Mouse (Mus musculus) midbrain, embryonic 13.5 days (tissue): ENCODE measurements around the gene Pmepa1. TPM values are rescaled to one million over a fixed set of nuclear protein-coding genes. Genes with fewer than 3 reads are reported as not detected.

Experiments used
- ATAC-seq: fragments of 200-750 bp; cut with Nextera tagmentation; 2 replicates; pipeline ENCODE4 v1.8.0; 2017; ENCODE audit warnings: mild to moderate bottlenecking, moderate TSS enrichment, moderate library complexity
- H3K27ac ChIP-seq: fragments of 300-500 bp; sonication (generic); 2 replicates; pipeline ENCODE4 v1.5.1; 2015; ENCODE audit warnings: inconsistent platforms, mild to moderate bottlenecking, moderate library complexity
- H3K27me3 ChIP-seq: fragments of 300-500 bp; sonication (generic); 2 replicates; pipeline ENCODE4 v1.6.1; 2015; ENCODE audit warnings: mild to moderate bottlenecking, inconsistent platforms
- H3K36me3 ChIP-seq: fragments of 300-500 bp; sonication (generic); 2 replicates; pipeline ENCODE4 v1.6.1; 2015; ENCODE audit warnings: mild to moderate bottlenecking, inconsistent platforms
- H3K4me1 ChIP-seq: fragments of 300-500 bp; sonication (generic); replicated peaks from 2 replicates; pipeline ENCODE4 v1.6.1; 2015; ENCODE audit warnings: inconsistent platforms
- H3K4me2 ChIP-seq: fragments of 300-500 bp; sonication (generic); replicated peaks from 2 replicates; pipeline ENCODE4 v1.6.1; 2015; ENCODE audit warnings: moderate library complexity, mild to moderate bottlenecking, inconsistent platforms
- H3K4me3 ChIP-seq: fragments of 300-500 bp; sonication (generic); replicated peaks from 2 replicates; pipeline ENCODE4 v1.5.1; 2015; ENCODE audit warnings: mild to moderate bottlenecking, inconsistent platforms
- H3K9ac ChIP-seq: fragments of 300-500 bp; sonication (generic); replicated peaks from 2 replicates; pipeline ENCODE4 v1.6.1; 2015; ENCODE audit warnings: mild to moderate bottlenecking, inconsistent platforms
- H3K9me3 ChIP-seq: fragments of 300-500 bp; sonication (generic); 2 replicates; pipeline ENCODE4 v1.6.1; 2016; ENCODE audit warnings: mild to moderate bottlenecking, inconsistent platforms
- WGBS: fragments of 180-500 bp; shearing (Covaris S2); methylation state at CpG from one replicate; pipeline ENCODE4 v1.1.7; 2015; 5-methylcytosine and 5-hydroxymethylcytosine counted together
- polyA plus RNA-seq: library from polyadenylated mRNA; unstranded; fragments of >200 nt; fragmentation: Nextera tagmentation; extraction: Ambion mirVana; gene quantifications from 2 replicates; pipeline ENCODE4 v1.2.1, GENCODE M21; 2015

The Pmepa1 gene
- polyA plus RNA-seq, 1 experiment from 2014 or later: 4.7 TPM

DNA sequence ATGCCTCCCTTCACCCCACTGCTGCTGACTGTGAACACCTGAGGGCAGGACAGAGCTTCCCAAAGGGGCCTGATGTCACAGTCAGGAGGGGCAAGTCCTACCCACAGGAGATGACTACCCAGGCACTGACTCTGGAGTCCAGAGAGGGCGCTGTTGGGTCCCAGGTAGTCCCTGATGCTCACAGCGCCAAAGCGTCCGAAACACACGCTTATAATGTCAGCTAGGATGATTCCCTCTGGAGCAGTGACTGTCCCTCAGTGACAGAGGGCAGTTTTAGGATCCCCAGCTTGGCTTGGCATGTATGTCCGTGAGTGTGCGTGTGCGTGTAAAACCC is 43.6 kb downstream of the Pmepa1 start:
- Histone ChIP-seq H3K36me3 (peaks cover 45% of the 10 kb centered on the region), H3K4me1 (peaks cover 64% of the 10 kb centered on the region), H3K4me3 (no peak overlapping the region), H3K27ac (no peak overlapping the region), H3K4me2 (no peak overlapping the region), H3K9ac (no peak overlapping the region), H3K9me3 (no peaks in the 10 kb centered on the region), H3K27me3 (no peaks in the 10 kb centered on the region)
- ATAC-seq: no peak
- 80% methylated on average over 8 of the region's 8 CpGs for WGBS

DNA sequence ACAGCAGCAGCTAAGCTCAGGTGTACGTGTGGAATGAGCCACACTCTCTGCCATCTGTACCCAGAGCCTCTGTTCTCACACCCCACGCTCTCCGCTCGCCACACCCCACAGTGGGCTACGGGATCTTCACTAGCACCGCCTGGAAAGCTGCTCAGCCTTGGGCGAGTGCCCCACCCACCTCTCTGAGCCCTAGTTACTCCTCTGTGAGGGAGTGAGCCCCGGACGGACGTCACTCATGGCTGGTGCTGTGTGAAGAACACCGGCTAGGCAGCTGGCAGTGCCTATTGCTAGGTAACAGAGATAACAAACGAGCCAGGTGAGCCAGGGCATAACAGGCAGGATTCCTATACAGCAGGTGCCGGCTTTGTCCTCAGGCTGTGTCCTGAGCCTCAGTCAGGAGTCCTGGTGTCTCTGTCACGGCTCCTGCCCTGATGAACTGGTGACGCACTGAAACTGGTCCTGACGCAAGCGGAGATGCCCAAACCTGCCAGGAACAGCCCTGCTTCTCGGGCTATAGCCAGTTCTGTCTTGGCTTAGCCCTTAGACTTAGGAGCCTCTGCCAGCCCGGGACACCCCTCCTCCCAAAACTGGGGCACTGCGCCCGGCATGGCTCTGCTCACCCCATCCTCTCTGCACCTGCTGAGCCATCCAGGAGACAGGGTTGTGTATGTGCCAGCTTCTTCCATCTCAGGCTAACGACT is 44.1 kb downstream of the Pmepa1 start:
- no peaks in the 10 kb centered on the region for H3K9me3 ChIP-seq
- no peak for ATAC-seq
- no peaks in the 10 kb centered on the region for H3K27me3 ChIP-seq
- H3K27ac ChIP-seq: no peak overlapping the region
- peaks cover 59% of the 10 kb centered on the region for H3K4me1 ChIP-seq
- no peak overlapping the region for H3K4me3 ChIP-seq
- H3K9ac ChIP-seq: no peak overlapping the region
- 81% methylated on average over 22 of the region's 22 CpGs for WGBS
- no peak overlapping the region for H3K4me2 ChIP-seq
- peaks cover 48% of the 10 kb centered on the region for H3K36me3 ChIP-seq

DNA sequence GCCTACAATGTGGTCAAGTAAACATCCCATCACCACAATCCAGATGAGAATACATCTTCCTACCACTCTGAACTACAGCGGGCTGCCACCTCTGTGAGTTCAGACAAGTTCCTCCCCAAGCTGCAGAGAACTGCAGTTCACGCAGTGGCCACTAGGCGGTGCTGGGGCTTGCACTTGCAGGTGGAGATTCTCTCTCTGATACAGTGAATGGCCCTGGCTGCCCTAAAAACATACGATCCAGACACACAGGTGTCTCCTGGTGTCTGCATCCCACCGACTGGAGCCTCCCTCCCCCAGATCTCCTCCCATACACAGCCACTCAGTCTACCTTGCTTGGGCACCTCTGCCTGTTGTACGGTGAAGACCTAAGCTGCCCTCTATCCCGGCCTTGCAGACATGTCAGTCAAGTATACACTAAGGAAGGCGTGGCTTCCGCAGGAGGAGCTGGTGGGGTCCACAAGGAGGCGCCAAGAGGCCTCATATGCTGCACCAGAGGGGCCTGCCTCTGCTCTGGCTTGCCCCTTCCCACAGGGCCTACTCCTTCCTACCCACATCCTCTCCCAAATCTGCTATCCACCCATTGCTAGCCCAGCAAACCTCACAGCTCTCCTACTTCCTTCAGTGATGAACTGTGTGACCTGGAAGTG is 46.6 kb downstream of the Pmepa1 start:
- H3K4me1 ChIP-seq: peaks cover 34% of the 10 kb centered on the region
- WGBS: 4% methylated on average over 10 of the region's 10 CpGs
- H3K4me2 ChIP-seq: peak overlapping the region; percentile 33; the same call in 1 of the 2 replicates
- H3K9me3 ChIP-seq: no peaks in the 10 kb centered on the region
- H3K27ac ChIP-seq: 0 out of 2 replicates have a peak overlapping the region, but pooled peaks have one; percentile 48
- no peak overlapping the region for H3K4me3 ChIP-seq
- H3K36me3 ChIP-seq: peaks cover 66% of the 10 kb centered on the region
- H3K9ac ChIP-seq: no peak overlapping the region
- peak; percentile 83 for ATAC-seq
- H3K27me3 ChIP-seq: no peaks in the 10 kb centered on the region

DNA sequence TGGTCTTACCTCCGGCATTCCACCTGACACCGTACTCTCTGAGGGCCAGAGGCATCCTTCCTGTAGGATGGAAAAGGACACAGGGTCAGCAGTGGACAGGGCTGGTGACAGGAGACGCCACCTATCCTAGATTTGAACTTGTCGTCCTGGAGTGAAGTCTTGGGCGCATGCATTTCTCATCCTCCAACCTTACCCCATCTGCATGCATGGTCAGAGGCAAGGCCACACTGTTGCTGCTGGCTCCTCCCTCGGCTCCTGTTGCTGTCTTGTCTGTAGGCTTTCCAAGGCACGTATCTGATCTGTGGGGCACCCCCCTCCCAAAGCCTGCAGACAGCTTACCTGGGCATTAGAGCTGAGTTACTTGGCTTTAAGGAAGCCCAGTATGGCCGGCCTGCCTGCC is 47.8 kb downstream of the Pmepa1 start:
- Histone ChIP-seq H3K27me3 (no peaks in the 10 kb centered on the region), H3K4me3 (no peak overlapping the region), H3K36me3 (peaks cover 63% of the 10 kb centered on the region), H3K27ac (no peak overlapping the region), H3K4me2 (no peak overlapping the region), H3K9ac (no peak overlapping the region), H3K9me3 (no peaks in the 10 kb centered on the region), H3K4me1 (peaks cover 24% of the 10 kb centered on the region)
- no peak for ATAC-seq
- WGBS: 95% methylated on average over 8 of the region's 8 CpGs

DNA sequence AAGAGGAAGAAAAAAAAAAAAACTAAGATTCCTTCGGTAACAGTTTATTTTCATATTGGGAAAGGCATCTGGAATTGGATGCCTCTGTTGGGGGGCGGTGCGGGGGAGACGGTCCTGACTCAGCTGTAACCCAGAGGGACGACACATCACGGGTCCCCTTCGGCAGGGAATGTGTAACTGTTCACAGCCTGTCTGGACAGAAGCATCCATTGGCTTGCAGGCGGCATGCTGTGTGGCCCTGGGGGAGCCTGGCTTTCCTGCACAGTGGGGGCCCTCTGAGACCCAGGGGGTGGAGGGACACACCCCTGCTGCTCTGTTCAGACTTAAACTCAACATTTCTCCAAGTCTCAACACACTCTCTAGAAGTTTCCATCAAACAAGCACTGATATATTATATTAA is 49.5 kb downstream of the Pmepa1 start:
- Histone ChIP-seq H3K9me3 (no peaks in the 10 kb centered on the region), H3K36me3 (peaks cover 46% of the 10 kb centered on the region), H3K9ac (no peak overlapping the region), H3K4me1 (peaks cover 10% of the 10 kb centered on the region), H3K27ac (no peak overlapping the region), H3K4me3 (no peak overlapping the region), H3K27me3 (no peaks in the 10 kb centered on the region), H3K4me2 (no peak overlapping the region)
- WGBS: 93% methylated on average over 8 of the region's 8 CpGs
- ATAC-seq: no peak

DNA sequence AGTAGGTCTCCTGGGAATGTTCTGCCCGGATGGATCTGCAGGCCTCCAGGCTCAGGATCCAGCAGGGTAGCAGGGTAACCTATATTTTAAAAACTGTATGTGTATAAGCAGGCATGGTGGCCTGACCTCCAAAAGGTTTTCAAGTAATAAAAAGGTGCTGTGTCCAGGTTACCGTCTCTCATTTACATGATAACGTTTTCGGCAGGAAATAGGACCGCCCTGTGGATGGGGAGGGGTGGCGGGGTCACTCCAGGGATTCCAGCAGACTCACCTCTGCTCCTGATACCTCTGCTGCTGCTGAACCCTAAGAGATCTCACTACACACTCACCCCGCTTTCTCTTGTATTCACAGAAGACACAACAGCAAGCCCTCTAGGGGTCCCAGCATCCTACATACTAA is 50.4 kb downstream of the Pmepa1 start:
- no peak overlapping the region for H3K9ac ChIP-seq
- peaks cover 8% of the 10 kb centered on the region for H3K4me1 ChIP-seq
- H3K27ac ChIP-seq: no peak overlapping the region
- H3K4me3 ChIP-seq: no peak overlapping the region
- H3K4me2 ChIP-seq: no peak overlapping the region
- no peaks in the 10 kb centered on the region for H3K27me3 ChIP-seq
- no peak for ATAC-seq
- 86% methylated on average over 7 of the region's 7 CpGs for WGBS
- H3K36me3 ChIP-seq: peaks cover 38% of the 10 kb centered on the region
- no peaks in the 10 kb centered on the region for H3K9me3 ChIP-seq

DNA sequence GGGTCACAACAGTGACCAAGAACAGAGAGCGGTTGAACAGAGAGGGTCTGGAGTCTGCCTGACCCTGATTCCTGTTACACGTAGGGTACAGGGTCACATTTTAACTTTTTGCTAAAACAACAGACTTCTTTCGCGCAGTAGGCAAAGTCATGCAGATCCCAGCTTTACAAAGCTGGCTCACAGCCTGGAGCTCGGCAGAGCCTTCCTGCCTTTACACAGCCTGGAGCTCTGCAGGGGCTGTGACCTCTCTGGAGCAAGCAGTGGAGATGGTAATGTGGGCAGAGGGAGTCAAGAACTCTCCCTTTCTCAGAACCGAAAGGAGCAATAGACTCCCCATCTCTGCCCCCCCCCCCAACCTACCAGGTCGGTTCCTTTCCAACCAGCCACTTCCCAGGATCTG is 51.5 kb downstream of the Pmepa1 start:
- WGBS: 74% methylated on average over 7 of the region's 7 CpGs
- no peaks in the 10 kb centered on the region for H3K27me3 ChIP-seq
- ATAC-seq: no peak
- no peak overlapping the region for H3K4me3 ChIP-seq
- no peak overlapping the region for H3K4me2 ChIP-seq
- H3K27ac ChIP-seq: no peak overlapping the region
- peaks cover 2% of the 10 kb centered on the region; the same call in 1 of the 2 replicates for H3K4me1 ChIP-seq
- no peaks in the 10 kb centered on the region for H3K9me3 ChIP-seq
- peaks cover 32% of the 10 kb centered on the region for H3K36me3 ChIP-seq
- H3K9ac ChIP-seq: no peak overlapping the region

DNA sequence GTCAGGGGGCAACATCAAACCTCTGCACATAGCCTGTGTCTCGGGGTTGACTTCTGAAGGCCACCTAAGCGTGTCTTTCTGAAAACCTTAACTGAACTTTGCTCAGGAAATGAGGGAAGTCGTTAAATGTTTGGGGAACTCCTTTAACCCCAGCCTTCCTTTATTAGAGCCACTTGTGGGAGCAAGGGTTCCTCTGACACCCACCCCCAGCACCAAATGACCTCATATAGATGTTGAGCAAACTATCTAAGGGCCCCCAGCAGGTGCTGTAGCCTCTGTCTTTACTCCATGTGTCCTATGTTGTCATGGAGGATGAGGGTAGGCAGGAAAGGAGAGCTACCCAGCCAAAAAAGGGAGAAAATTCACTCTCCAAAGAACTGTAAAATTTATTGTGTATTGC is 52.2 kb downstream of the Pmepa1 start:
- no peak for ATAC-seq
- no peak overlapping the region for H3K4me3 ChIP-seq

DNA sequence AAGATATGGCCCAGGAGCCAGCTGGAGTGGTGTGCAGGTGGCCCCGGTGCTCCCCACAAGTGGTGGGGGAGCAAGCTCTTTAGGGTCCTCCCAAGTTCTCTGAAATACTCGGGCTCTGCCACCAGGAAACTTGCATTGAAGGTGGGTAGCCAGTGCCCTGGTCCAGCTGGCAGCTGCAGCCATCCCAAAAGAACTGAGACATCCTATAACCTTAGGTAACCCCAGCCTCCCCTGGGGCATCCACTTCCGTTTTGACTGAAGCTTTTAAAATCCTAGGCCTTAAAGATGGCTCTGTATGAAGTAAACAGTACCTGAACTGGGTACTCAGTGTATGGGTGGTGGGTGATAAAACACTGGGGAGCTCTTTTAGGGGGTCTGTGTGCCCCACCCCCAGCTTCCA is 52.8 kb downstream of the Pmepa1 start:
- Histone ChIP-seq H3K4me2 (no peak overlapping the region), H3K27ac (no peak overlapping the region), H3K9me3 (no peaks in the 10 kb centered on the region), H3K36me3 (peaks cover 29% of the 10 kb centered on the region), H3K9ac (no peak overlapping the region), H3K4me1 (0 out of 2 replicates have a peak, but pooled peaks cover 2% of the 10 kb centered on the region), H3K4me3 (no peak overlapping the region), H3K27me3 (no peaks in the 10 kb centered on the region)
- WGBS: 80% methylated on average over 3 of the region's 3 CpGs
- ATAC-seq: no peak

More for the DNA sequence above, 52.2 kb downstream of the Pmepa1 start:
- no peaks in the 10 kb centered on the region for H3K4me1 ChIP-seq
- no peaks in the 10 kb centered on the region for H3K9me3 ChIP-seq
- WGBS: 79% methylated on average over 3 of the region's 3 CpGs
- no peak overlapping the region for H3K4me2 ChIP-seq
- no peak overlapping the region for H3K9ac ChIP-seq
- H3K36me3 ChIP-seq: peaks cover 32% of the 10 kb centered on the region
- no peaks in the 10 kb centered on the region for H3K27me3 ChIP-seq
- H3K27ac ChIP-seq: no peak overlapping the region

DNA sequence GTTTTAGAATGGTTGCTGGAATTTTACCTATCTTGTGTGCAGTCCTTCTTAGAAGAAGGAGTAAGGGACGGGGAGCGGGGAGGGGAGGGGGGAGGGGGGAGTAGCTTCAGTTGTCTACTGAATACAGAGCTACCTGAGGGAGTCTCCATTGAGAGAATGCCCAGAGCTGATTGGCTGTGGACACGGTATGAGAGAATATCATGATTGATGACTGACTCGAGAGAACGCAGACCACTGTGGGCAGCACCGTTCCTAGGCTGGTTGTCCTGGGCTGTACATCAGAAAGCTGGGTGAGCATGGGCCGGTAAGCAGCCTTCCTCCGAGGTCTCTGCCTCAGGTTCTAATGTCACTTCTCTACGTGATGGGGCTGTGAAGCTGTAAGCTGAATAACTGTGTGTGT is 55.6 kb downstream of the Pmepa1 start:
- no peak overlapping the region for H3K27ac ChIP-seq
- 0 out of 2 replicates have a peak, but pooled peaks cover 4% of the 10 kb centered on the region for H3K4me1 ChIP-seq
- no peak overlapping the region for H3K4me2 ChIP-seq
- 93% methylated on average over 9 of the region's 9 CpGs for WGBS
- no peak for ATAC-seq
- H3K27me3 ChIP-seq: no peaks in the 10 kb centered on the region
- no peak overlapping the region for H3K4me3 ChIP-seq
- H3K9ac ChIP-seq: no peak overlapping the region
- no peaks in the 10 kb centered on the region for H3K9me3 ChIP-seq
- peaks cover 6% of the 10 kb centered on the region for H3K36me3 ChIP-seq

DNA sequence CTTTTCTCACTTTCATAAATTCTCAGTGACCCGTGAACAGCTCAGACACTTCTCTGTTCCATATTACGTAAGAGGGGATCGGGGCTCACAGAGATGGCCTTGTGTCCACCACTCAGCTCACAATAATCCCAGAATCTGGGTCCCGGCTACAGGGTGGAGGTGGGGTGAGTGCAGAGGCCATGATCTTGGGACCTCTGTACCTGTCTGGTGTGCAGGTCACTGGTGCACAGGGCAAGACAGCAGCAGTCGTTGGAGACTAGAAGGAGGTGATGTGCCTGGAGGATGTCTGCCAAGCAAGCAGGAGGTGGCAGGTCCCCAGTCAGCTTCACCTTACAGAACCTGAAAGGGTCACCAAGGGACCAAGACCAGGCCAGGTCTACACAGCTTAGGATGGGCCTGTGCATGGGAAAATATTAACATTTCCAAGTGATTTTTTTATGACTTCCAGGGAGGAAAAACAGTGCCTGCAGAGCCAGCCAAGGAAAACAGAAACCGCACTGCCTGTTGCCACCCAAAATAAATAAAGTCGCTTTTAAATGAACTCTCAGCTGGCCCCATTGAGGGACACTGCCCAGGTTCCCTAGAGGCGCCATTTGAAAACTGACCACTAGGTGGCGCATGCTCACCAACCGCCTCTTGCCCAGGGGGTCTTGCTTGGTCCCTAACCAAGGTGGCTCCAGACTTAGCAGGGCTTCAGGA is 56.9 kb downstream of the Pmepa1 start:
- H3K4me1 ChIP-seq: 0 out of 2 replicates have a peak, but pooled peaks cover 4% of the 10 kb centered on the region
- no peak overlapping the region for H3K27ac ChIP-seq
- H3K4me3 ChIP-seq: no peak overlapping the region
- ATAC-seq: peak; percentile 41; the same call in 1 of the 2 replicates
- 0 out of 2 replicates have a peak, but pooled peaks cover 1% of the 10 kb centered on the region for H3K9me3 ChIP-seq
- H3K36me3 ChIP-seq: no peaks in the 10 kb centered on the region
- 52% methylated on average over 10 of the region's 10 CpGs for WGBS
- no peak overlapping the region for H3K9ac ChIP-seq
- no peak overlapping the region for H3K4me2 ChIP-seq
- H3K27me3 ChIP-seq: no peaks in the 10 kb centered on the region
